Mouse (Mus musculus): Measurements from ENCODE around the gene Ccdc65. TPM values are rescaled to one million over a fixed set of nuclear protein-coding genes. Genes with fewer than 3 reads are reported as not detected.

Gene Ccdc65
- under 1 TPM; 0.38 to 0.55 TPM for total RNA-seq (2021)

DNA sequence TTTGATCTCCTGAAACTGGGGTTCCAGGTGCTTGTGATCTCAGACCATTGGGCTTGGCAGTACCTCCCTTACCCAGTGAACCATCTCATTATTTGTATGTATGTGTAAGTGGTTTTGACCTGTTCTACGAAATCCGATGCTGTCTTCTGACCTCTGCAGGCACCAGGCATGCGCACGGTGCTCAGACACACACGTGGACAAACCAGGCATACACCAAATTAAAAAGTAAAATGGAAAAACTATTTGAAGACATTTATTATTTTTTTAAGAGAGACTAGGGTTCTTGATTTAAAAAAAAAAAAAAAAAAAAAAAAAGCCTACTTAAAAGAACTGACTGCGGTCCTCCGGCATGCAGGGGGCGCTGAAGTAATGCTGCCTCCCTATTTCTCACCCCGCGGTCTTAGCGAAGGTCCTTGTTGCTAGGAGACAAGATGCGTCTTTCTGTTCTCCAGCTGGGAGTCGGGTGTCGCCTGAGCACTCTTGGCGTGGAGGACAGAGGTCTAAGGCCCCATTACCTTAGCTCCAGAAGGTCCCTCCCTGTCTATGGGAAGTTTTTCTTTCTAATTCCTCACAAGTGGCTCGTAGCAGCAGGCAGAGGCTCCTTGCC lies at the start of gene Ccdc65:
TSS of gene Ccdc65 (plus strand) at position 442 of the 607 bp plus-strand sequence.
- DNase-seq, result peak; percentile 89

GRCm38 (mm10) chr15:98662198-98662566 lies 45.8 kb upstream of the Ccdc65 start:
- DNase-seq, result no peak

GRCm38 (mm10) chr15:98662567-98663545 lies 45.2 kb upstream of the Ccdc65 start, which contains the start of gene Ddx23:
TSS of gene Ddx23 (minus strand) at chr15:98662894.
- peak; percentile 96 for DNase-seq

DNA sequence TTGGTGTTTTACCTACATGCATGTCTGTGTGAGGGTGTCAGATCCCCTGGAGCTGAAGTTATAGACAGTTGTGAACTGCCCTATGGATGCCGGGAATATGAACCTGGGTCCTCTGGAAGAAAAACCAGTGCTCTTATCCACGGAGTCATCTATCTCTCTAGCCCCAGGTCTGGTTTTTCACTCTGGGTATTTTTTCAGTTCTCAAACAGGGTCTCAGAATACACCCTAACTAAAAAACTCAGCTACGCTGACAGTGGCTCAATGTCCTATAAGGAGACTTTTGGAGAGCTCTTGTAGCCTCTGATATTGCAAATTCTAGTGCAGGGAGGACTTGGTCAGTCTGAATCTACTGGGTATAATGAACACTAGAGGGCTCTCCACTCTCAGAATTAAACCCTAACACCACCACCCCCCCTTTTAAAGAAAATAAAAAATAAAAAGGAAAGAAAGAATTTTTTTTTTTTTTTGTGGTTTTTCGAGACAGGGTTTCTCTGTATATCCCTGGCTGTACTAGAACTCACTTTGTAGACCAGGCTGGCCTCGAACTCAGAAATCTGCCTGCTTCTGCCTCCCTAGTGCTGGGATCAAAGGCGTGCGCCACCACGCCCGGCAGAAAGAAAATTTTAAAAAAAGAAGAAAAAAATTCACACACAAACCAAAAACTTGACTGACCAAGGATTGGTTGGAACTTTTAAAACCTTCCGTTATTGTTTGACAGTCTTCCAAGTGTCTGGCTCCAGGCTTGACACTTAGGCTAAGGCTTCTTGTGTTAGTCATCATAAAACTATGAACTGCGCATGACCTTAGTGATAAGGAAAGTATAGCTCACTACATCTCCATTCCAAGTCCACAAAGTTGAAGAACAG lies 43.7 kb upstream of the Ccdc65 start:
- no peak for DNase-seq

GRCm38 (mm10) chr15:98672592-98672991 lies 35.4 kb upstream of the Ccdc65 start:
- peak; percentile 58 for DNase-seq

DNA sequence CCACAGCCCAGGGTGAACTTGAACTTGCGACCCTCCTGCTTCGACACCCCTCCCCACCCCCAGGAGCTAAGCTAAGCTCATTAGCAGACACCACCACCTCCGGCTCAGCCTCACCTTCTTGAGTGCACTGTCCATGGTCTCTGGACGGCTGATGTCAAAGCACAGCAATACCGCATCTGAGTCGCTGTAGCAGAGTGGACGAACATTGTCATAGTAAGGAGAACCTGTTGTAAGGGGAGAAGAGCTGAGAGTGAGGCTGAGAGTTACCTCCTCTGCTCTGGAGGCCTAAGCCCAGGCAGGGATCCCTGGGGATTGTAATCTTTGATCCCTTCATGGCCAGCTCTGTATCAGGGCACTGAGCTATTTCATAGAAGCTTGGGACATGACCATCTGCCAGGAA lies 34.3 kb upstream of the Ccdc65 start:
- DNase-seq, result no peak

DNA sequence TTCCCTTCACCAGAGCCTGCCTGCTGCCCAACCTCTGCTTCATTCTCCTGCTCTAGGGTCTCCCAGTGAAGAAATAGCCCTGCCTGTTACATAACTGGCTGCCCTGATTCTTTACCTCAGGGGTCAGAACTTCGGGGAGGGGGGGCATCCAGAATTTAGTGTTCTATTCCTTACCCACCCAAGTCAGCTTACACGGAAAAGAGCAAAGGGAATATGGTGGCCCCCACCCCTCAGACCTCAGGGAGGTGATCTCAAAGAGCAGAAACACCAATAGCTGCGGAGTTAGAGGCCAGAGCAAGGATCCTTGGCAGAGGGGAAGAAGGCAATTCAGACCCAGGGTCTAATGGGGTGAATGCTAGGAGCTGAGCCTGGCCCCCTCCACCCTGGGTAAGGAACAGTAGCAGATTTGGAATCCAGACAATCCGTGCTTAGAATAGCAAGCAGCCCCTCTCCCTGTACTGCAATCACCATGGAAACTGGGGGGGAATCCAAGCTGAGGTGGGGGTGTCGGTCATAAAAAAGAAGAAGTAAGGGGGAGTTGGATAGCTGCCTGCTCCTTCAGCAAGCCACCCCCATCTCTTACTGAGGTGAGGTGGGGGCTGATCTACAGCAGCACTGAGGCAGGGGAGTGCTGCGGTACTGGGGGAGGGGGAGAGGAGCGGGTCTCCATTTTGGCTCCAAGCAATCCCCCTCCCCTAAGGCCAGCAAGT lies 33.6 kb upstream of the Ccdc65 start:
- no peak for DNase-seq

DNA sequence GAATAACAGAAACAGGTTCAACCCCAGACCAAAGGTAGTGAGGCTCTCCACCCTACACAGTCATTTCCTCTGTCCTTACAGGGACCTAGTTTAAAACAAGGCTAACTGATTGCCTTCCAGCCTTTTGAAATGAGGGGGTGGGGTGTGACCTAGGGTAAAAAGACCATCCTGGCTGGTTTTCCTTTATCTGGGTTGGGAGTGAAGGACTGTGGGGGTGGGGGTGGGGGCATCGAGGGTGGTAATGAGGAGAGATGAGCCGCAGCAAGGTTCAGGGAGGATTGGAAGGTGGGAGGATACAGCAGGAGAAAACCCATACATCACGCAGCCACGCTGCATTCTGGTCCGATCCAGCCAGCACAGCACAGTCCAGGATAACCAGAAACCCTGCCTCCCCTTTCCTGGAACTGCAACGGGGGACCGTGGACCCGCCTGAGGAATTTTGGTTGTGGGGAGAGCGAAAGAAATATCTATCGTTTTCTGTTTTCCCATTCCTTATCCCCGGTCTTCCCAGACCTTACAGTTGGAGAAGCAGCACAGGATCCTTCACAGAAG lies 32.9 kb upstream of the Ccdc65 start:
- no peak for DNase-seq

GRCm38 (mm10) chr15:98675634-98676250 lies 32.3 kb upstream of the Ccdc65 start:
- no peak for DNase-seq

GRCm38 (mm10) chr15:98676471-98676870 lies 31.5 kb upstream of the Ccdc65 start:
- DNase-seq, result peak; percentile 26

DNA sequence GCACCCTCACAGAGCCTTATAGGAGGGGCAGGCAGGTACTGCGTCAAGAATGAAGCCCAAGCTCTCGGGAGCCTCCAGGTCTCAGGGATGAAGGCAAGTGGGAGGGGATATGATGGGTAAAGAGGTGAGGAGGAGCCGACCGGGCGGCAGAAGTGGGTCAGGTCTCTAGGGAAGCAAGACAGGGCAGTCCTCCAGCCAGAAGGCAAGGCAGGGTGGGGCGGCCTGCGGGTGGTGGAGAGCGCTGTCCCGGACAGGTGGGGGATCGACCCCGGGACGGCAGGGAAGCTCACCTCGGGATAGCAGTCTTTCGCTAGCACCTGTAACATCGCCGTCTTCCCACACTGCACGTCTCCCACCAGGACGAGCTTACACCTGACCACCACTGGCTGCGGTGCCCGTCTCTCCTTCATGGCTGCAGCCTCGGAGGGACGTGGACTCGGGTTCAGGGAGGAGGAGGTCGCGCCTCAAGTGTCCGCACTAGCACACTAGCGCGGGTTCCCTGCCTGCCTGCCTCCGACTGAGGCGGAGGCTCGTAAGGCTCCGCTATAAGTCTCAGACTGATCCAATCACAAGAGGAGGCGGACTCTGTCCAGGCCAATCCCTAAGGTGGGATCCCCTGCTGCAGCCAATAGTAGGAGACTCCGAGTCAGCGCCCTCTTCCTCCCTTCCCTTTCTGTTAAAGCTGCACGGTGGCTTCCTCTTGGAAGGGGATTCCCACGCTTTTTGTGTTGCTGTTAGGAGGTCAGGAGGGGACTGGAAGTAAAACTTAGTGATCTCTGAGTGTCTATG lies 30.9 kb upstream of the Ccdc65 start, which contains the start of gene Rnd1:
TSS of gene Rnd1 (minus strand) at position 522 of the 789 bp plus-strand sequence.
- peak; percentile 82 for DNase-seq

GRCm38 (mm10) chr15:98677977-98678376 lies 30.0 kb upstream of the Ccdc65 start:
- no peak for DNase-seq

- no peak for DNase-seq
Measured at GRCm38 (mm10) chr15:98680660-98681059, 27.3 kb upstream of the Ccdc65 start.

- DNase-seq, result no peak
Measured at GRCm38 (mm10) chr15:98681633-98682032, 26.4 kb upstream of the Ccdc65 start.

GRCm38 (mm10) chr15:98683177-98683576 lies 24.8 kb upstream of the Ccdc65 start:
- DNase-seq, result no peak

- DNase-seq, result no peak
Measured at GRCm38 (mm10) chr15:98683746-98684145, 24.3 kb upstream of the Ccdc65 start.

GRCm38 (mm10) chr15:98685926-98686325 lies 22.1 kb upstream of the Ccdc65 start:
- DNase-seq, result peak; percentile 41

- DNase-seq, result no peak
Measured at GRCm38 (mm10) chr15:98689682-98690081, 18.3 kb upstream of the Ccdc65 start.

DNA sequence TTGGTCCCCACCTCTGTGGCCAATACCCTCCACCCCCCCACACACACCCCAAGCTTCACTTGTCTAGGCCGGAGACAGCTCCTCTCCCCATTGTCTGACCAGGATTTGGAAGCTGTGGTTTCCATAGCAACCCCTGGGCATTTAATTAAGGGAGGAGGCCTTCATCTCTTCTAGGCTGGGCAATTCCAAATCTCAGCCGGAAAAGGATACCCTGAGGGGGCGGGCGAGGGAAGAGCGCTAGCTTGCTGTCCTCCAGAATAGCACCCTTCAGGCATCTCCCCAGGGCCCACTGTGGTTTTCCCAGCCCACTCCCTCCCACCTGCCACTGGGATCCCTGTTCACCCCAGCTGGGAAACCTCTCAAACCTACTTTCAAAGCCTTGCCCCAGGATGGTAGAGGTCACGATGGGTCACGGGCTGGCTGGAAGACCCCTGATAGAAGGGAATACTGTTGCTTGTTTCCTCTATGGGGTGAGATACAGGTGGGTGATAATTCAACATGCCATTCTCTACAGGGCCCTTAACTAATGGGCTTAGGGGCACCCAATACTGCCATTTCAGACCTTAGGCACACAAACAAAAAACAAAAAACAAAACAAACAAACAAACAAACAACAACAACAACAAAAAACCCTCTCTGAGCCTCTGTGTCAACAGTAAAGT lies 16.4 kb upstream of the Ccdc65 start:
- DNase-seq, result no peak
